Comparison of ENCODE assay signal across 14 mouse cellular contexts in genomic region chr13:89668981-89669880, GRCm38 (mm10).
DNase-seq lines count a peak whose midpoint lies in the region; ATAC-seq and TF ChIP-seq lines count a peak whose summit lies in the region.
"Had no signal": no experiment of that assay in that cellular context is flagged by ENCODE, and none has a peak within 500 bp of the region (broad histone marks: within the 10 kb centered on the region; RNA-seq: fewer than 3 reads in every experiment).

No protein-coding gene starts in this region.

- no peak overlapping the region for H3K4me3 ChIP-seq in cortical plate, adult 2 months (ENCODE audit: insufficient read depth, low read length)
- no peak overlapping the region for H3K4me3 ChIP-seq in forebrain, embryonic 12.5 days (replicated peaks)
- no peak overlapping the region for H3K4me3 ChIP-seq in limb, embryonic 13.5 days
- H3K4me3 ChIP-seq in thymus, adult 2 months (ENCODE audit: control insufficient read depth, insufficient read depth, low read length) = no peak overlapping the region
- H3K4me3 ChIP-seq: midbrain, embryonic 10.5 days; stomach, embryonic 15.5 days had no signal

- H3K9me3 ChIP-seq in forebrain, embryonic 12.5 days = no peaks in the 10 kb centered on the region
- H3K9me3 ChIP-seq in limb, embryonic 13.5 days = no peaks in the 10 kb centered on the region
- H3K9me3 ChIP-seq: midbrain, embryonic 10.5 days; stomach, embryonic 15.5 days had no signal

- no peak overlapping the region for H3K9ac ChIP-seq in forebrain, embryonic 12.5 days
- H3K9ac ChIP-seq in limb, embryonic 13.5 days = no peak overlapping the region
- H3K9ac ChIP-seq: stomach, embryonic 15.5 days had no signal

- no peaks in the 10 kb centered on the region for H3K4me1 ChIP-seq in cortical plate, adult 2 months (ENCODE audit: control insufficient read depth, insufficient read depth, low read length)
- peaks cover 6% of the 10 kb centered on the region for H3K4me1 ChIP-seq in forebrain, embryonic 12.5 days
- peaks cover 21% of the 10 kb centered on the region for H3K4me1 ChIP-seq in limb, embryonic 13.5 days
- H3K4me1 ChIP-seq in thymus, adult 2 months (replicated peaks; ENCODE audit: control insufficient read depth, insufficient read depth, low read length) = no peaks in the 10 kb centered on the region
- H3K4me1 ChIP-seq: stomach, embryonic 15.5 days had no signal

- ATAC-seq in forebrain, embryonic 12.5 days (ENCODE audit: low FRiP score) = peak; percentile 66; the same call in 1 of the 2 replicates
- peak; percentile 75 for ATAC-seq in limb, embryonic 13.5 days (ENCODE audit: low FRiP score, low read depth)
- ATAC-seq: intestine, postnatal 0 days; lung, postnatal 0 days; Patski had no signal

- no peak for TF ChIP-seq CTCF in cortical plate, adult 2 months (IDR thresholded peaks at IDR 0.05; ENCODE audit: extremely low read depth, insufficient read depth, low read length)
- no peak for TF ChIP-seq CTCF in thymus, adult 2 months (IDR thresholded peaks at IDR 0.05; ENCODE audit: borderline replicate concordance, control insufficient read depth, extremely low read depth, insufficient read depth, low read length, poor library complexity)

- H3K27me3 ChIP-seq in forebrain, embryonic 12.5 days = no peaks in the 10 kb centered on the region
- H3K27me3 ChIP-seq in limb, embryonic 13.5 days = no peaks in the 10 kb centered on the region
- no peaks in the 10 kb centered on the region for H3K27me3 ChIP-seq in thymus, adult 2 months (ENCODE audit: control insufficient read depth, insufficient read depth, low read length)
- H3K27me3 ChIP-seq: Patski; stomach, embryonic 15.5 days had no signal

- no peak overlapping the region for H3K4me2 ChIP-seq in forebrain, embryonic 12.5 days
- peak overlapping the region; percentile 4; the same call in 1 of the 2 replicates for H3K4me2 ChIP-seq in limb, embryonic 13.5 days (replicated peaks)
- H3K4me2 ChIP-seq: stomach, embryonic 15.5 days had no signal

- 37% methylated on average over 10 of the region's 10 CpGs for WGBS in forebrain, embryonic 12.5 days
- whole genome bisulfite sequencing in limb, embryonic 13.5 days = 22% methylated on average over 10 of the region's 10 CpGs
- 87% methylated on average over 10 of the region's 10 CpGs for WGBS in thymus, adult 2 months

- 0 out of 2 replicates have a peak overlapping the region, but pooled peaks have one; percentile 35 for H3K27ac ChIP-seq in cortical plate, adult 2 months (ENCODE audit: insufficient read depth, low read length)
- H3K27ac ChIP-seq in forebrain, embryonic 12.5 days = peak overlapping the region; percentile 46; the same call in 1 of the 2 replicates
- peak overlapping the region; percentile 80 for H3K27ac ChIP-seq in limb, embryonic 13.5 days
- H3K27ac ChIP-seq in thymus, adult 2 months (ENCODE audit: control insufficient read depth, insufficient read depth, low read length) = no peak overlapping the region
- H3K27ac ChIP-seq: midbrain, embryonic 10.5 days; stomach, embryonic 15.5 days had no signal

- DNase-seq in kidney, postnatal 4 days = peak; percentile 8 to 14
- no peak for DNase-seq in kidney, adult 11 months
- DNase-seq in thymus, adult 2 months = no peak
- DNase-seq in thymus, postnatal 10 days (ENCODE audit: low spot score in 2 of 2) = no peak
- DNase-seq: adrenal gland, postnatal 10 days; cerebellum, adult 18-20 months had no signal

- no peak for TF ChIP-seq POLR2A in cortical plate, adult 2 months (IDR thresholded peaks at IDR 0.05; ENCODE audit: extremely low read depth, insufficient read depth, low read length)
- TF ChIP-seq POLR2A in thymus, adult 2 months (IDR thresholded peaks at IDR 0.05; ENCODE audit: control insufficient read depth, extremely low read depth, insufficient read depth, low read length, poor library complexity) = no peak

- H3K36me3 ChIP-seq in forebrain, embryonic 12.5 days (replicated peaks) = peaks cover 25% of the 10 kb centered on the region
- peaks cover 35% of the 10 kb centered on the region for H3K36me3 ChIP-seq in limb, embryonic 13.5 days
- no peaks in the 10 kb centered on the region for H3K36me3 ChIP-seq in thymus, adult 2 months (ENCODE audit: control insufficient read depth, insufficient read depth, low read length)
- H3K36me3 ChIP-seq: stomach, embryonic 15.5 days had no signal

Comparison
In these comparisons a context has a peak if more than half of its experiments do, and no peak if none do; other contexts are left out.
1. DNase-seq: peak in kidney, postnatal 4 days (2 of 2); none in kidney, adult 11 months (single experiment), thymus, adult 2 months (single experiment) and thymus, postnatal 10 days (0 of 2).